Mouse (Mus musculus) limb, embryonic 11.5 days (tissue): ENCODE measurements around the gene Me1. TPM values are rescaled to one million over a fixed set of nuclear protein-coding genes. Genes with fewer than 3 reads are reported as not detected.
A peak's percentile ranks its signal among the peaks of the same experiment; 100 is the strongest.

Experiments used
- ATAC-seq: fragments of 200-750 bp; cut with Nextera tagmentation; 2 replicates; pipeline ENCODE4 v1.8.0; 2017; ENCODE audit warnings: low read depth; ENCODE audit not compliant: insufficient number of reproducible peaks, low FRiP score, low TSS enrichment
- DNase-seq: peaks from one replicate; pipeline ENCODE4 v3.0.0-alpha.2; 2015; ENCODE audit warnings: low spot score
- H3K27ac ChIP-seq: fragments of 300-500 bp; sonication (generic); replicated peaks from 2 replicates; pipeline ENCODE4 v1.5.1; 2014; ENCODE audit warnings: low read depth, mild to moderate bottlenecking, low read length
- H3K27me3 ChIP-seq: fragments of 300-500 bp; sonication (generic); 2 replicates; pipeline ENCODE4 v1.6.1; 2014; ENCODE audit warnings: mild to moderate bottlenecking, low read length, mixed read lengths; ENCODE audit not compliant: control insufficient read depth, insufficient read depth
- H3K36me3 ChIP-seq: fragments of 300-500 bp; sonication (generic); 2 replicates; pipeline ENCODE4 v1.6.1; 2014; ENCODE audit warnings: mild to moderate bottlenecking, low read length, moderate library complexity, mixed read lengths; ENCODE audit not compliant: control insufficient read depth, insufficient read depth
- H3K4me1 ChIP-seq: fragments of 300-500 bp; sonication (generic); 2 replicates; pipeline ENCODE4 v1.6.1; 2014; ENCODE audit warnings: low read length, mixed read lengths; ENCODE audit not compliant: control insufficient read depth, insufficient read depth
- H3K4me2 ChIP-seq: fragments of 300-500 bp; sonication (generic); 2 replicates; pipeline ENCODE4 v1.6.1; 2014; ENCODE audit warnings: low read depth, mild to moderate bottlenecking, moderate library complexity; ENCODE audit not compliant: severe bottlenecking
- H3K4me3 ChIP-seq: fragments of 300-500 bp; sonication (generic); 2 replicates; pipeline ENCODE4 v1.5.1; 2014; ENCODE audit warnings: low read depth, low read length
- H3K9ac ChIP-seq: fragments of 300-500 bp; sonication (generic); 2 replicates; pipeline ENCODE4 v1.6.1; 2014; ENCODE audit warnings: mild to moderate bottlenecking, low read length
- H3K9me3 ChIP-seq: fragments of 300-500 bp; sonication (generic); 2 replicates; pipeline ENCODE4 v1.6.1; 2016; ENCODE audit warnings: low read length; ENCODE audit not compliant: control insufficient read depth
- WGBS: fragments of 180-500 bp; shearing (Covaris S2); extraction: QIAGEN DNeasy Blood & Tissue Kit; methylation state at CpG from one replicate; pipeline ENCODE4 v1.1.7; 2014; 5-methylcytosine and 5-hydroxymethylcytosine counted together
- polyA plus RNA-seq: library from polyadenylated mRNA; unstranded; fragments of >200 nt; fragmentation: Nextera tagmentation; extraction: Ambion mirVana; gene quantifications from 2 replicates; pipeline ENCODE4 v1.2.1, GENCODE M21; 2014

Me1 gene
- polyA plus RNA-seq, 1 experiment from 2014 or later, result 11.4 TPM

- Histone ChIP-seq H3K4me2 (no peak overlapping the region), H3K4me1 (no peaks in the 10 kb centered on the region), H3K27ac (no peak overlapping the region), H3K27me3 (no peaks in the 10 kb centered on the region), H3K9ac (no peak overlapping the region), H3K36me3 (no peaks in the 10 kb centered on the region), H3K4me3 (no peak overlapping the region), H3K9me3 (no peaks in the 10 kb centered on the region)
- ATAC-seq (no peak), DNase-seq (no peak)
- 86% methylated on average over 6 of the region's 6 CpGs for WGBS
Observed at GRCm38 (mm10) chr9:86638771-86639170, 57.0 kb downstream of the Me1 start.

GRCm38 (mm10) chr9:86631153-86631552 lies 64.6 kb downstream of the Me1 start:
- ATAC-seq (no peak), DNase-seq (no peak)
- Histone ChIP-seq H3K27ac (no peak overlapping the region), H3K9ac (no peak overlapping the region), H3K4me2 (no peak overlapping the region), H3K36me3 (no peaks in the 10 kb centered on the region), H3K4me1 (no peaks in the 10 kb centered on the region), H3K9me3 (no peaks in the 10 kb centered on the region), H3K27me3 (no peaks in the 10 kb centered on the region), H3K4me3 (no peak overlapping the region)
- WGBS, result 95% methylated on average over 7 of the region's 7 CpGs

GRCm38 (mm10) chr9:86630352-86630931 lies 65.3 kb downstream of the Me1 start:
- Histone ChIP-seq H3K36me3 (no peaks in the 10 kb centered on the region), H3K27me3 (no peaks in the 10 kb centered on the region), H3K27ac (no peak overlapping the region), H3K4me3 (no peak overlapping the region), H3K9me3 (no peaks in the 10 kb centered on the region), H3K9ac (no peak overlapping the region), H3K4me2 (no peak overlapping the region), H3K4me1 (no peaks in the 10 kb centered on the region)
- no peak for DNase-seq
- WGBS, result 84% methylated on average over 5 of the region's 5 CpGs
- no peak for ATAC-seq

GRCm38 (mm10) chr9:86629379-86629778 lies 66.4 kb downstream of the Me1 start:
- DNase-seq (peak; percentile 45), ATAC-seq (no peak)
- no peaks in the 10 kb centered on the region for H3K27me3 ChIP-seq
- H3K36me3 ChIP-seq, result no peaks in the 10 kb centered on the region
- H3K27ac ChIP-seq, result no peak overlapping the region
- no peaks in the 10 kb centered on the region for H3K4me1 ChIP-seq
- no peak overlapping the region for H3K4me3 ChIP-seq
- no peak overlapping the region for H3K4me2 ChIP-seq
- 47% methylated on average over 6 of the region's 6 CpGs for WGBS
- no peak overlapping the region for H3K9ac ChIP-seq
- no peaks in the 10 kb centered on the region for H3K9me3 ChIP-seq

- Histone ChIP-seq H3K4me2 (no peak overlapping the region), H3K27ac (no peak overlapping the region), H3K4me3 (no peak overlapping the region), H3K9me3 (no peaks in the 10 kb centered on the region), H3K4me1 (no peaks in the 10 kb centered on the region), H3K27me3 (no peaks in the 10 kb centered on the region), H3K9ac (no peak overlapping the region), H3K36me3 (no peaks in the 10 kb centered on the region)
- ATAC-seq, result no peak
- DNase-seq, result no peak
- WGBS, result 91% methylated on average over 10 of the region's 10 CpGs
Observed at GRCm38 (mm10) chr9:86627745-86628496, 67.8 kb downstream of the Me1 start.

- Histone ChIP-seq H3K36me3 (no peaks in the 10 kb centered on the region), H3K27ac (no peak overlapping the region), H3K9ac (no peak overlapping the region), H3K4me2 (no peak overlapping the region), H3K4me3 (no peak overlapping the region), H3K27me3 (no peaks in the 10 kb centered on the region), H3K9me3 (no peaks in the 10 kb centered on the region), H3K4me1 (no peaks in the 10 kb centered on the region)
- ATAC-seq (no peak), DNase-seq (no peak)
- 80% methylated on average over 3 of the region's 3 CpGs for WGBS
Observed at GRCm38 (mm10) chr9:86626906-86627305, 68.8 kb downstream of the Me1 start.

GRCm38 (mm10) chr9:86624781-86625180 lies 71.0 kb downstream of the Me1 start:
- no peak for ATAC-seq
- no peak for DNase-seq
- no peak overlapping the region for H3K27ac ChIP-seq
- H3K4me1 ChIP-seq, result no peaks in the 10 kb centered on the region
- no peak overlapping the region for H3K4me3 ChIP-seq
- WGBS, result 89% methylated on average over 6 of the region's 6 CpGs
- no peaks in the 10 kb centered on the region for H3K36me3 ChIP-seq
- no peak overlapping the region for H3K9ac ChIP-seq
- H3K27me3 ChIP-seq, result no peaks in the 10 kb centered on the region
- H3K9me3 ChIP-seq, result no peaks in the 10 kb centered on the region
- H3K4me2 ChIP-seq, result no peak overlapping the region

GRCm38 (mm10) chr9:86624039-86624438 lies 71.7 kb downstream of the Me1 start:
- no peak overlapping the region for H3K4me2 ChIP-seq
- no peak overlapping the region for H3K27ac ChIP-seq
- 89% methylated on average over 12 of the region's 12 CpGs for WGBS
- H3K4me3 ChIP-seq, result no peak overlapping the region
- ATAC-seq (no peak), DNase-seq (no peak)
- H3K4me1 ChIP-seq, result no peaks in the 10 kb centered on the region
- H3K36me3 ChIP-seq, result no peaks in the 10 kb centered on the region
- no peaks in the 10 kb centered on the region for H3K9me3 ChIP-seq
- no peaks in the 10 kb centered on the region for H3K27me3 ChIP-seq
- H3K9ac ChIP-seq, result no peak overlapping the region
